Mouse (Mus musculus): ENCODE results near the gene Hdgf.

DNA sequence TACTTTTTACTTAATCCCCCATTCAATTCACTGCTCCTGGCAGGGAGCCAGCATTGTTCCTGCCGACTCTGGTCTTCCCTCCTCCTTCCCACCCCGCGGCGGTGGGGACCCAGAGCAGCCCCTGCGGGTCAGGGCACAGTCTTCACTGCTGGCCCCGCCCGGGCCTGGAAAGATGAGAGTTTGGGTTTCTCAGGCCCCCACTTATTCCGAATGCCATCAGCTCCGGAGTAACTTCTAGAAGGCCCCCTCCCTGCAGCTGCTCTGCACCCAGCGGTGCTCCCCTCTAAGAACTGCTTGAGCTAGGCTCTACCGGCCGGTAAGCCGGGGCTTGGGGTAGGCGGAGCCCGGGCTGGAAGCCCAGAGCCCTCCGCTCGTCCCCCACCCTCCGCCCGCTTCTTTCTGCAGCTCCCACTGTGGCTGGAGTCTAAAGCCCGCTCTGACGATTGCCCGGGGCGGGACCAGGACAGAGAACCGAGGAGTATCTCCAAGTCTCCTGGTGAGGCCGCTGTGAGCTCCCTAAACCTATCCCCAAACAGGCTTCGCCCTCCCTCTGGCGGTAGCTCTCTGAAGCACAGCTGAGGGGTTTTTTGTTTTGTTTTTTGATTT, 54.6 kb downstream of the Hdgf start:
- TF ChIP-seq POLR2A (IDR thresholded peaks at IDR 0.05; ENCODE audit: low read depth, low read length) (no peak), NELFE (IDR thresholded peaks at IDR 0.05; ENCODE audit: low read depth, low read length) (peak; percentile 66; the same call in 1 of the 2 replicates), POLR2AphosphoS2 (IDR thresholded peaks at IDR 0.05; ENCODE audit: low read depth, low read length) (no peak), NRF1 (IDR thresholded peaks at IDR 0.05; ENCODE audit: low read depth, low read length) (no peak), E2F4 (IDR thresholded peaks at IDR 0.05; ENCODE audit: insufficient replicate concordance, low read depth, low read length) (no peak), MAX (IDR thresholded peaks at IDR 0.05; ENCODE audit: low read length) (no peak), ZC3H11A (IDR thresholded peaks at IDR 0.05; ENCODE audit: low read depth, low read length) (peak; percentile 9; the same call in 1 of the 2 replicates), CTCF (conservative IDR thresholded peaks at IDR 0.05 in 1 of 2, IDR thresholded peaks at IDR 0.05 in 1 of 2; ENCODE audit: low read depth in 2 of 2, low read length in 2 of 2) (peak in 1 of 2 experiments; percentile 100; a peak in 3 of 4 replicates), CHD1 (IDR thresholded peaks at IDR 0.05; ENCODE audit: low read depth, low read length) (no peak), USF1 (IDR thresholded peaks at IDR 0.05; ENCODE audit: low read depth, low read length) (no peak), TCF12 (IDR thresholded peaks at IDR 0.05; ENCODE audit: low read depth, low read length) (no peak), ETS1 (conservative IDR thresholded peaks at IDR 0.05; ENCODE audit: low read depth, low read length) (no peak), MXI1 (IDR thresholded peaks at IDR 0.05; ENCODE audit: low read depth, low read length) (no peak)

Data from CH12.LX (cell line).